Mouse (Mus musculus) embryonic facial prominence, embryonic 15.5 days (tissue): ENCODE measurements around the gene Rgr. TPM values are rescaled to one million over a fixed set of nuclear protein-coding genes. Genes with fewer than 3 reads are reported as not detected.
"Not testable (repeated sequence)": the region's sequence is repeated elsewhere in the genome, so short reads cannot be mapped to it uniquely, and the experiment has no call there.

ENCODE experiments used
- ATAC-seq: fragments of 200-750 bp; cut with Nextera tagmentation; 2 replicates; pipeline ENCODE4 v1.8.0; 2017; ENCODE audit warnings: low read depth, moderate TSS enrichment; ENCODE audit not compliant: insufficient number of reproducible peaks, low FRiP score, low TSS enrichment
- H3K27ac ChIP-seq: fragments of 300-500 bp; sonication (generic); replicated peaks from 2 replicates; pipeline ENCODE4 v1.5.1; 2015; ENCODE audit warnings: mild to moderate bottlenecking, inconsistent platforms
- H3K27me3 ChIP-seq: fragments of 300-500 bp; sonication (generic); 2 replicates; pipeline ENCODE4 v1.6.1; 2015; ENCODE audit warnings: inconsistent platforms
- H3K36me3 ChIP-seq: fragments of 300-500 bp; sonication (generic); 2 replicates; pipeline ENCODE4 v1.6.1; 2015; ENCODE audit warnings: mild to moderate bottlenecking, inconsistent platforms
- H3K4me1 ChIP-seq: fragments of 300-500 bp; sonication (generic); 2 replicates; pipeline ENCODE4 v1.6.1; 2015; ENCODE audit warnings: inconsistent platforms
- H3K4me2 ChIP-seq: fragments of 300-500 bp; sonication (generic); replicated peaks from 2 replicates; pipeline ENCODE4 v1.6.1; 2015; ENCODE audit warnings: mild to moderate bottlenecking, inconsistent platforms
- H3K4me3 ChIP-seq: fragments of 300-500 bp; sonication (generic); replicated peaks from 2 replicates; pipeline ENCODE4 v1.5.1; 2015; ENCODE audit warnings: mild to moderate bottlenecking, inconsistent platforms
- H3K9ac ChIP-seq: fragments of 300-500 bp; sonication (generic); 2 replicates; pipeline ENCODE4 v1.6.1; 2015; ENCODE audit warnings: inconsistent platforms
- H3K9me3 ChIP-seq: fragments of 300-500 bp; sonication (generic); replicated peaks from 2 replicates; pipeline ENCODE4 v1.6.1; 2016; ENCODE audit warnings: inconsistent platforms
- WGBS: fragments of 180-500 bp; shearing (Covaris S2); methylation state at CpG from one replicate; pipeline ENCODE4 v1.1.7; 2015; 5-methylcytosine and 5-hydroxymethylcytosine counted together
- polyA plus RNA-seq: library from polyadenylated mRNA; unstranded; fragments of >200 nt; fragmentation: Nextera tagmentation; extraction: Ambion mirVana; gene quantifications from 2 replicates; pipeline ENCODE4 v1.2.1, GENCODE M21; 2015

Rgr gene
- polyA plus RNA-seq, 1 experiment from 2014 or later, result 0.56 TPM

GRCm38 (mm10) chr14:37000780-37001179 is 48.0 kb downstream of the Rgr start:
- WGBS, result 73% methylated on average over 6 of the region's 6 CpGs
- H3K4me3 ChIP-seq, H3K4me1 ChIP-seq, H3K27me3 ChIP-seq, H3K9me3 ChIP-seq, H3K4me2 ChIP-seq, H3K36me3 ChIP-seq, ATAC-seq, H3K27ac ChIP-seq, H3K9ac ChIP-seq: not testable (repeated sequence)

GRCm38 (mm10) chr14:36989784-36990183 is 59.0 kb downstream of the Rgr start:
- no peak for ATAC-seq
- H3K27me3 ChIP-seq, result no peaks in the 10 kb centered on the region
- H3K4me2 ChIP-seq, result no peak overlapping the region
- no peaks in the 10 kb centered on the region for H3K4me1 ChIP-seq
- no peak overlapping the region for H3K27ac ChIP-seq
- H3K9me3 ChIP-seq, result no peaks in the 10 kb centered on the region
- no peaks in the 10 kb centered on the region for H3K36me3 ChIP-seq
- H3K9ac ChIP-seq, result no peak overlapping the region
- no peak overlapping the region for H3K4me3 ChIP-seq

DNA sequence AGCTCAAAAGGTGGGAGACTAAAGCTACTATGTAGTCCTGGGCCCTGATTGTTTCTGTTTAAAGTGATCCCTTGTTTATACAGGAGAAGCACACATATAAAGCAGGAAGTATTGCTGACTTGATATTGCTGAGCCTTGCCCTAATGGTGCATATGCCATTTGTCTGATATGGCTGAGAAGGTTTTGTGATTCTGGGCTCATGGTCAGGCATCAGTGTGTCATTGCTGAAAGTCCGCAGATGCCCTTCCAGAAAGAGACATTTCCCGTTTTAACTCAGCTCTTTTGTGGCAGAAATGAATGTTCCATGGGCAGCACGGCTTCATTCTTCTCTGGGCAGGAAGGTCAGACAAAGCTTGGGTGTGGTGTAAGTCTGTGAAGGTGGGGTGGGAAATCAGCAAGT is 63.1 kb downstream of the Rgr start:
- no peak overlapping the region for H3K9ac ChIP-seq
- 75% methylated on average over 3 of the region's 3 CpGs for WGBS

More for the DNA sequence above, 63.1 kb downstream of the Rgr start:
- no peaks in the 10 kb centered on the region for H3K4me1 ChIP-seq
- H3K9me3 ChIP-seq, result no peaks in the 10 kb centered on the region
- H3K4me3 ChIP-seq, result no peak overlapping the region
- no peak overlapping the region for H3K27ac ChIP-seq
- no peaks in the 10 kb centered on the region for H3K36me3 ChIP-seq
- H3K4me2 ChIP-seq, result no peak overlapping the region
- no peaks in the 10 kb centered on the region for H3K27me3 ChIP-seq
- no peak for ATAC-seq

Other genes with a start within 250 kb of the Rgr start
- 45.1 and 51.3 TPM in 2 replicates for gene Ccser2, start 80.2 kb downstream of the Rgr start, polyA plus RNA-seq
- not detected in 2 replicates for gene Lrit1, start 5.9 kb upstream of the Rgr start, polyA plus RNA-seq
- gene Lrit2, start 19.0 kb upstream of the Rgr start, polyA plus RNA-seq, result not detected in 2 replicates
- gene Cdhr1, start 49.4 kb upstream of the Rgr start, polyA plus RNA-seq, result 2.7 and 3.0 TPM in 2 replicates
- gene 2610528A11Rik, start 65.1 kb upstream of the Rgr start, polyA plus RNA-seq, result 28.4 and 28.6 TPM in 2 replicates
- gene Ghitm, start 86.3 kb upstream of the Rgr start, polyA plus RNA-seq, result 188 and 194 TPM in 2 replicates